Mouse (Mus musculus) spleen, postnatal 36 days (tissue): ENCODE results near the gene Zfp352.
"Not testable (repeated sequence)": the region's sequence is repeated elsewhere in the genome, so short reads cannot be mapped to it uniquely, and the experiment has no call there.

Experiments used
- DNase-seq, 2 experiments: peaks; one replicate each; pipeline ENCODE4 v3.0.0; 2022; ENCODE audit warnings: low spot score in 2 of 2, mixed read lengths in 1 of 2

Zfp352 gene

DNA sequence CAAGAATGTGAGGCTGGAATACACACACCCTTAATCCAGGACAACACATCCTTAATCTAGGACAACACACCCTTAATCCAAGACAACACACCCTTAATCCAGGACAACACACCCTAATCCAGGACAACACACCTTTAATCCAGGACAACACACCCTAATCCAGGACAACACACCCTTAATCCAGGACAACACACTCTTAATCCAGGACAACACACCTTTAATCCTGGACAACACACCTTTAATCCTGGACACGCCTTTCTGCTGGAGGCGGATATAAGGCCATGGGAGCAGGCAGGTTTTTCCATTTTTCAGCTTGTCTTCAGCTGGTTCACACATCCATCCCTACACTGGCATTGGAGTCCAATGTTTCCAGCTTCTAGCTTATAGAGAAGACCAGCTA, at the start of gene Zfp352:
Gene Zfp352 (plus strand): TSS at position 301 of the 400 bp plus-strand sequence.
- no peak for DNase-seq

DNA sequence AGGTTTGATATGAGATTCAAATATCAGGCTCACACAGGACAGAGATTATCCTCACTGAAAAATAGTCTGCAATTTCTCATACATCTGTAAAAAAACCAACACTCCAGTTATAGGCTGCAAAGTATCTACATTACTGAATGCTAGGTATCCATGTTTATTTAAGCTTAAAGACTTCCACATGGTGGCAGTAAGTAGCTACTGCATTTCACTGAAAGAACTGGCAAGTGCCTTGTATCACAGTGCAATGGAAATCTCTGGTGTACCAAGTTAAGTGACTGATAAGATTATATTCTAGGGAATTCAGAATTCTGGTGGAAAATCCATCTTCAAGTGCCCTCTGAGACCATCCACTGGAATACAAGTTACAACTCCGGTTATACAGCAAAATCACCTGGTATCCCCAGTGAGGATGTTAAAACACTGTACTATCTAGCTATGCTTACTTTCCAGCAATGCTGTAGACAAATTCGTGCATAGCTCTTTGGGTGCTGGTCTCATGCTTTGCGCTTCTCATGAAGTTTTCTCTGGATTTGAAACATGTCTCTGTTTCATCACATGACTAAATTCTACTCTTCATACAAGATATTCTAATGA, 47.6 kb upstream of the Zfp352 start:
- DNase-seq, result no peak

DNA sequence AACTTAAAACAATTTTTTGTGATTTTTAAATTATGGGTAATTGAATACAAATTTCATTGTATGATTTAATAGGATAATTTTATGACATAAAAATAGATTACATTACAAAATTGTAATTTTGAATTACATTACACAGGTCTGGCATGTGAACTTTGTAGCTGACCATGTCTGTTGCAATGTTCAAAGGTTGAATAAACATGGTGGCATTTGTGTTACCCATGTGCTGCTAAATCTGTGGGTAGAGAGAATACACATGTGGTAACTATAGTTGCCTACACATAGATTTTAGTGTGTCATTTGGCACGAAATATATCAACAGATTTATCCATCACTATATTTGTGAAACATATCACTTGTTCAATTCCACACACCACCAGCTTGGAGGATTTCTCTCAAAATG, 44.6 kb upstream of the Zfp352 start:
- no peak for DNase-seq

DNA sequence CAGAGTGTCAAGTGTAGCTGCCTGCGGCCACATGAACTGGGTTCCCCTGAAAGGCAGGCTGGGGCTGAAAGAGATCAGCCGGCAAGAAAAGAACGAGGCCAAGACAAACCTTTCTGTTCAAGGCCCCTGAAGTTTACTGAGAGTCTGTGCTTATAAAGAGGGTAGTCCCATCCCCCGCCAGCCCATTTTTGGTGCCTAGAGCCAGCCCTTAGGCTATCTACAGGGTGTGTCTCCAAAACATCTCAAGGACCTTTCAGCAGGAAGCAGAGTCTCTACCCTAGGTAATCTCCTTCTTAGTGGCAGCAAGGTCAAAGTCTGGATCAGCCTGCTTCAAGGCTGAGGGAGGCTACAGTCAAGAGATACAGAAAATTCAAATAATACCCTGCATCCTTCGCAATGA, 15.2 kb upstream of the Zfp352 start:
- no peak for DNase-seq

DNA sequence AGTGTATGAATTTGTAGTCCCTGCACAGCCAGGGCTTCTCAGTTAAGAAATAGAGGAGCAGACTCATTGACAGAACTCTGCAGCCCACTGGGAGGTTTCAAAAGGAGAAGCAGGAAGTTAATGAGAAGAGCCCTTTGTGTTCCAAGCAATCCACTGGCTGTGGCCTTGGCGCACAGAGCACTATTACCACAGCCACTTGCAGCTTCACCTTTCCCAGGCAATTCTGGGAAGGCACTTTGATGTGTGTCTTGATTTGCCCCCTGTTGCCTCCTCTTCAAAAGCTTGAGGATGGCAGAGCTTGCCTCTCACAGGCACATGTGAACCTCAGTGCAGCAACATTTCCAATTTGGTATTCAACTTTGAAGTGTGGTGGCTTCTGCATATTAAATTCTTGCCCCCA, 7.1 kb upstream of the Zfp352 start:
- no peak for DNase-seq

DNA sequence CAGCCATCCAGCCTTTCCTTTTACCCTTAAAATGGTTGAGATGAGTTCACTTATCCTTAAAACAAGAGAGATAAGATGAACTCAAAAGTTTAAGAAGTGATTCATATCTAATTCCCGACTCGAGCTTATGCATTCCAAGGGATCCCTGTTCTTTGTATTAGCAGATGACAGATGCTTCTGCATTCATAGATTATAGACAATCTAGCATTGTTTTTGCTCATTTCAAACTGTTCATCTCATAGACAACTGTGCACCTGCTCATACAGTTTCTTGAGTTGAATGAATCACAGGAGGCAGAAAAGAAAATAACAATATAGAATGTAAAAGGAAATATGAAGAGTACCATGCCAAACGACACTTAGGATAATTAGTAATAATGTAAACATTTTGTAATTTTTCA, 6.5 kb upstream of the Zfp352 start:
- no peak for DNase-seq

DNA sequence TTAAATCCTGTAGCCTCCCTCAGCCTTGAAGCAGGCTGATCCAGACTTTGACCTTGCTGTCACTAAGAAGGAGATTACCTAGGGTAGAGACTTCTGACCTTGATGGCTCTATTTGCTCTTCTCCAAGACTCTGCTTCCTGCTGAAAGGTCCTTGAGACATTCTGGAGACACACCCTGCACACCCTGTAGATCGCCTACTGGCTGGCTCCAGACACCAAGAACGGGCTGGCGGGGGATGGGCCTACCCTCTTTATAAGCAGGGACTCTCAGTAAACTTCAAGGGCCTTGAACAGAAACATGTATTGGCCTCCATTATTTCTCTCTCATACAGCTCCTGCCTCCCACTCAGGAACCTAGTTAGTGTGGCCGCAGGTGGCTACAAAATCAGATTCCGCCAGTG, 17.0 kb downstream of the Zfp352 start:
- DNase-seq, result not testable (repeated sequence)

DNA sequence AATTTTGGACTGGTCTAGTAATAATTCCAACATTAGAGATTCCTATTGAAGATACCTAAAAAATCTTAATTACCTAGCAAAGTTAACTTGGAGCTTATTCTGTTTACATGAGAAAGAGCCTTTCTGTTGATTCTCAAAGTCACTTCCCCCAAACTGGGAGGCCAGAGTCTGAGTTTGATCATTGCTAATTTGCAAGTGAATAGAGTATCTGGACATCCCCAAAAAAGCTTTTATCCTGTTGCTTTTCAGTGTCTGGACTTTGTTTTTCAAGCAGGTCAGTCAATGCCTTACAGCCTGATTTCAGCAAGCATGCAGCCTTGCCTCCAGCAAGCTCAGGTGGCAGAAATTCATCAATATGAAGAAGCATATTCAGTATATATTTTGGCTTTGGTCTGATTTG, 51.2 kb downstream of the Zfp352 start:
- DNase-seq, result no peak
